Mouse (Mus musculus) hindbrain, embryonic 16.5 days (tissue): ENCODE results near the gene Gm5678. TPM values are rescaled to one million over a fixed set of nuclear protein-coding genes. Genes with fewer than 3 reads are reported as not detected.

Experiments
- ATAC-seq: fragments of 200-750 bp; cut with Nextera tagmentation; 2 replicates; pipeline ENCODE4 v1.8.0; 2017; ENCODE audit warnings: moderate TSS enrichment, moderate library complexity
- H3K27ac ChIP-seq: fragments of 300-500 bp; sonication (generic); 2 replicates; pipeline ENCODE4 v1.5.1; 2014; ENCODE audit warnings: low read depth, mild to moderate bottlenecking, control low read depth, low read length, moderate library complexity
- H3K27me3 ChIP-seq: fragments of 300-500 bp; sonication (generic); replicated peaks from 2 replicates; pipeline ENCODE4 v1.6.1; 2014; ENCODE audit warnings: low read length; ENCODE audit not compliant: control insufficient read depth, insufficient read depth
- H3K36me3 ChIP-seq: fragments of 300-500 bp; sonication (generic); 2 replicates; pipeline ENCODE4 v1.6.1; 2014; ENCODE audit warnings: mild to moderate bottlenecking, low read length, moderate library complexity, mixed read lengths; ENCODE audit not compliant: control insufficient read depth, insufficient read depth
- H3K4me1 ChIP-seq: fragments of 300-500 bp; sonication (generic); 2 replicates; pipeline ENCODE4 v1.6.1; 2014; ENCODE audit warnings: low read depth, low read length; ENCODE audit not compliant: control insufficient read depth, insufficient read depth
- H3K4me2 ChIP-seq: fragments of 300-500 bp; sonication (generic); 2 replicates; pipeline ENCODE4 v1.6.1; 2014; ENCODE audit warnings: mild to moderate bottlenecking, low read length, control low read depth, moderate library complexity
- H3K4me3 ChIP-seq: fragments of 300-500 bp; sonication (generic); 2 replicates; pipeline ENCODE4 v1.5.1; 2014; ENCODE audit warnings: mild to moderate bottlenecking, low read length, control low read depth, moderate library complexity
- H3K9ac ChIP-seq: fragments of 300-500 bp; sonication (generic); 2 replicates; pipeline ENCODE4 v1.6.1; 2014; ENCODE audit warnings: low read depth, mild to moderate bottlenecking, control low read depth, low read length, moderate library complexity
- H3K9me3 ChIP-seq: fragments of 300-500 bp; sonication (generic); 2 replicates; pipeline ENCODE4 v1.6.1; 2014; ENCODE audit warnings: mild to moderate bottlenecking, low read length, moderate library complexity; ENCODE audit not compliant: control insufficient read depth
- WGBS: fragments of 180-500 bp; shearing (Covaris S2); extraction: QIAGEN DNeasy Blood & Tissue Kit; methylation state at CpG from one replicate; pipeline ENCODE4 v1.1.7; 2014; 5-methylcytosine and 5-hydroxymethylcytosine counted together
- polyA plus RNA-seq: library from polyadenylated mRNA; unstranded; fragments of >200 nt; fragmentation: Nextera tagmentation; extraction: Ambion mirVana; gene quantifications from 2 replicates; pipeline ENCODE4 v1.2.1, GENCODE M21; 2015

The Gm5678 gene
- polyA plus RNA-seq, 1 experiment from 2014 or later = not detected

- ATAC-seq = no peak
- Histone ChIP-seq H3K9ac (no peak overlapping the region), H3K9me3 (no peaks in the 10 kb centered on the region), H3K4me1 (peaks cover 15% of the 10 kb centered on the region), H3K27ac (no peak overlapping the region), H3K27me3 (peaks cover 14% of the 10 kb centered on the region), H3K36me3 (no peaks in the 10 kb centered on the region), H3K4me3 (no peak overlapping the region), H3K4me2 (no peak overlapping the region)
- 59% methylated on average over 9 of the region's 9 CpGs for WGBS
Measured at GRCm38 (mm10) chr16:93679165-93679564, 51.3 kb downstream of the Gm5678 start.

Other genes with a start within 250 kb of the Gm5678 start
- 15.8 and 17.1 TPM in 2 replicates for gene Setd4, start 24.0 kb upstream of the Gm5678 start, polyA plus RNA-seq
- gene Cbr1, start 22.2 kb upstream of the Gm5678 start, polyA plus RNA-seq = 138 and 152 TPM in 2 replicates
- 2.6 and 4.1 TPM in 2 replicates for gene Cbr3, start 55.1 kb downstream of the Gm5678 start, polyA plus RNA-seq
- 36.9 and 45.2 TPM in 2 replicates for gene Dop1b, start 83.8 kb downstream of the Gm5678 start, polyA plus RNA-seq
- 28.7 and 29.8 TPM in 2 replicates for gene Morc3, start 204.0 kb downstream of the Gm5678 start, polyA plus RNA-seq